Mouse (Mus musculus) heart, embryonic 12.5 days (tissue): Measurements from ENCODE around the gene Il23a. TPM values are rescaled to one million over a fixed set of nuclear protein-coding genes. Genes with fewer than 3 reads are reported as not detected.
"Not testable (repeated sequence)": the region's sequence is repeated elsewhere in the genome, so short reads cannot be mapped to it uniquely, and the experiment has no call there.

Experiments used
- ATAC-seq: fragments of 200-750 bp; cut with Nextera tagmentation; 2 replicates; pipeline ENCODE4 v1.8.0; 2017; ENCODE audit warnings: moderate TSS enrichment, moderate library complexity; ENCODE audit not compliant: insufficient number of reproducible peaks, low FRiP score
- H3K27ac ChIP-seq: fragments of 300-500 bp; sonication (generic); 2 replicates; pipeline ENCODE4 v1.5.1; 2016; ENCODE audit warnings: mild to moderate bottlenecking, moderate library complexity; ENCODE audit not compliant: poor library complexity, severe bottlenecking
- H3K27me3 ChIP-seq: fragments of 300-500 bp; sonication (generic); replicated peaks from 2 replicates; pipeline ENCODE4 v1.6.1; 2016; ENCODE audit warnings: mild to moderate bottlenecking, moderate library complexity
- H3K36me3 ChIP-seq: fragments of 300-500 bp; sonication (generic); 2 replicates; pipeline ENCODE4 v1.6.1; 2016; ENCODE audit warnings: mild to moderate bottlenecking, moderate library complexity
- H3K4me1 ChIP-seq: fragments of 300-500 bp; sonication (generic); replicated peaks from 2 replicates; pipeline ENCODE4 v1.6.1; 2016; ENCODE audit warnings: mild to moderate bottlenecking
- H3K4me2 ChIP-seq: fragments of 300-500 bp; sonication (generic); 2 replicates; pipeline ENCODE4 v1.6.1; 2016; ENCODE audit warnings: mild to moderate bottlenecking, moderate library complexity
- H3K4me3 ChIP-seq: fragments of 300-500 bp; sonication (generic); 2 replicates; pipeline ENCODE4 v1.5.1; 2016; ENCODE audit warnings: mild to moderate bottlenecking
- H3K9ac ChIP-seq: fragments of 300-500 bp; sonication (generic); 2 replicates; pipeline ENCODE4 v1.6.1; 2016; ENCODE audit warnings: mild to moderate bottlenecking, moderate library complexity
- H3K9me3 ChIP-seq: fragments of 300-500 bp; sonication (generic); replicated peaks from 2 replicates; pipeline ENCODE4 v1.6.1; 2016; ENCODE audit warnings: mild to moderate bottlenecking, moderate library complexity
- WGBS: fragments of 180-500 bp; shearing (Covaris S2); methylation state at CpG from one replicate; pipeline ENCODE4 v1.1.7; 2016; 5-methylcytosine and 5-hydroxymethylcytosine counted together
- polyA plus RNA-seq: library from polyadenylated mRNA; unstranded; fragments of >200 nt; fragmentation: Nextera tagmentation; extraction: Ambion mirVana; gene quantifications from 2 replicates; pipeline ENCODE4 v1.2.1, GENCODE M21; 2016

Gene Il23a
- polyA plus RNA-seq, 1 experiment from 2014 or later: 1.2 TPM

GRCm38 (mm10) chr10:128263393-128264310 is 34.9 kb downstream of the Il23a start:
- H3K9ac ChIP-seq: no peak overlapping the region
- no peak overlapping the region for H3K4me3 ChIP-seq
- H3K4me1 ChIP-seq: no peaks in the 10 kb centered on the region
- H3K9me3 ChIP-seq: no peaks in the 10 kb centered on the region
- H3K4me2 ChIP-seq: no peak overlapping the region
- WGBS: 75% methylated on average over 6 of the region's 6 CpGs
- H3K27ac ChIP-seq: no peak overlapping the region
- H3K36me3 ChIP-seq: no peaks in the 10 kb centered on the region
- H3K27me3 ChIP-seq: no peaks in the 10 kb centered on the region
- ATAC-seq: no peak

GRCm38 (mm10) chr10:128262300-128262699 is 36.3 kb downstream of the Il23a start:
- H3K4me2 ChIP-seq: peak overlapping the region; percentile 42
- no peak overlapping the region for H3K9ac ChIP-seq
- no peaks in the 10 kb centered on the region for H3K9me3 ChIP-seq
- H3K4me1 ChIP-seq: no peaks in the 10 kb centered on the region
- WGBS: 60% methylated on average over 22 of the region's 22 CpGs
- no peaks in the 10 kb centered on the region for H3K36me3 ChIP-seq
- no peak overlapping the region for H3K27ac ChIP-seq
- ATAC-seq: no peak
- no peaks in the 10 kb centered on the region for H3K27me3 ChIP-seq
- peak overlapping the region; percentile 17 for H3K4me3 ChIP-seq

- not testable (repeated sequence) for ATAC-seq, H3K4me1 ChIP-seq, H3K36me3 ChIP-seq
These were observed 38.2 kb downstream of the Il23a start for GRCm38 (mm10) chr10:128260376-128260775.

GRCm38 (mm10) chr10:128259946-128260345 is 38.6 kb downstream of the Il23a start:
- Histone ChIP-seq H3K9me3 (no peaks in the 10 kb centered on the region), H3K4me3 (no peak overlapping the region), H3K4me1 (no peaks in the 10 kb centered on the region), H3K9ac (no peak overlapping the region), H3K27ac (no peak overlapping the region), H3K4me2 (no peak overlapping the region), H3K36me3 (no peaks in the 10 kb centered on the region), H3K27me3 (no peaks in the 10 kb centered on the region)
- WGBS: 83% methylated on average over 5 of the region's 5 CpGs
- ATAC-seq: no peak

More at GRCm38 (mm10) chr10:128260376-128260775, 38.2 kb downstream of the Il23a start:
- 79% methylated on average over 7 of the region's 7 CpGs for WGBS
- not testable (repeated sequence) for H3K27me3 ChIP-seq, H3K4me2 ChIP-seq, H3K4me3 ChIP-seq, H3K9me3 ChIP-seq, H3K27ac ChIP-seq, H3K9ac ChIP-seq

- Histone ChIP-seq H3K27me3 (no peaks in the 10 kb centered on the region), H3K4me1 (no peaks in the 10 kb centered on the region), H3K27ac (no peak overlapping the region), H3K36me3 (no peaks in the 10 kb centered on the region), H3K4me2 (no peak overlapping the region), H3K4me3 (no peak overlapping the region), H3K9me3 (no peaks in the 10 kb centered on the region), H3K9ac (no peak overlapping the region)
- ATAC-seq: no peak
- 67% methylated on average over 4 of the region's 4 CpGs for WGBS
These were observed 39.6 kb downstream of the Il23a start for GRCm38 (mm10) chr10:128258953-128259352.

GRCm38 (mm10) chr10:128256328-128256727 is 42.2 kb downstream of the Il23a start:
- peaks cover 21% of the 10 kb centered on the region for H3K36me3 ChIP-seq
- no peaks in the 10 kb centered on the region for H3K4me1 ChIP-seq
- 82% methylated on average over 8 of the region's 8 CpGs for WGBS
- ATAC-seq: no peak
- H3K9ac ChIP-seq: no peak overlapping the region
- no peak overlapping the region for H3K4me2 ChIP-seq
- no peaks in the 10 kb centered on the region for H3K27me3 ChIP-seq
- H3K4me3 ChIP-seq: no peak overlapping the region
- H3K9me3 ChIP-seq: no peaks in the 10 kb centered on the region
- no peak overlapping the region for H3K27ac ChIP-seq

- H3K27ac ChIP-seq: no peak overlapping the region
- H3K9me3 ChIP-seq: no peaks in the 10 kb centered on the region
- no peaks in the 10 kb centered on the region for H3K4me1 ChIP-seq
- H3K9ac ChIP-seq: no peak overlapping the region
- no peak for ATAC-seq
- peaks cover 25% of the 10 kb centered on the region for H3K36me3 ChIP-seq
- H3K4me3 ChIP-seq: no peak overlapping the region
- H3K27me3 ChIP-seq: no peaks in the 10 kb centered on the region
- H3K4me2 ChIP-seq: no peak overlapping the region
- 85% methylated on average over 8 of the region's 8 CpGs for WGBS
These were observed 42.6 kb downstream of the Il23a start for GRCm38 (mm10) chr10:128255925-128256324.

- no peaks in the 10 kb centered on the region for H3K4me1 ChIP-seq
- H3K4me2 ChIP-seq: no peak within 1 kb of the TSS
- no peak within 1 kb of the TSS for H3K27ac ChIP-seq
- H3K27me3 ChIP-seq: no peaks in the 10 kb centered on the region
- no peak within 1 kb of the TSS for H3K4me3 ChIP-seq
- peaks cover 46% of the 10 kb centered on the region for H3K36me3 ChIP-seq
- WGBS: 79% methylated on average over 4 of the region's 4 CpGs
- H3K9me3 ChIP-seq: no peaks in the 10 kb centered on the region
- H3K9ac ChIP-seq: no peak within 1 kb of the TSS
- ATAC-seq: no peak
These were observed 44.8 kb downstream of the Il23a start, which contains the start of gene Apon for GRCm38 (mm10) chr10:128253677-128254255. Gene Apon, plus strand, starts transcription at chr10:128254096.

- no peaks in the 10 kb centered on the region for H3K27me3 ChIP-seq
- H3K4me2 ChIP-seq: no peak overlapping the region
- no peak overlapping the region for H3K4me3 ChIP-seq
- H3K27ac ChIP-seq: no peak overlapping the region
- WGBS: 95% methylated on average over 13 of the region's 13 CpGs
- H3K9me3 ChIP-seq: no peaks in the 10 kb centered on the region
- 0 out of 2 replicates have a peak, but pooled peaks cover 5% of the 10 kb centered on the region for H3K4me1 ChIP-seq
- H3K36me3 ChIP-seq: peaks cover 78% of the 10 kb centered on the region
- H3K9ac ChIP-seq: no peak overlapping the region
- no peak for ATAC-seq
These were observed 48.0 kb downstream of the Il23a start for GRCm38 (mm10) chr10:128250565-128250964.

GRCm38 (mm10) chr10:128247020-128247732 is 51.4 kb downstream of the Il23a start:
- no peak overlapping the region for H3K9ac ChIP-seq
- ATAC-seq: peak; percentile 72; the same call in 1 of the 2 replicates
- peak overlapping the region; percentile 76 for H3K27ac ChIP-seq
- H3K9me3 ChIP-seq: no peaks in the 10 kb centered on the region
- peaks cover 10% of the 10 kb centered on the region; the same call in 1 of the 2 replicates for H3K4me1 ChIP-seq
- 74% methylated on average over 17 of the region's 17 CpGs for WGBS
- no peaks in the 10 kb centered on the region for H3K27me3 ChIP-seq
- 0 out of 2 replicates have a peak overlapping the region, but pooled peaks have one; percentile 15 for H3K4me3 ChIP-seq
- peak overlapping the region; percentile 42 for H3K4me2 ChIP-seq
- peaks cover 97% of the 10 kb centered on the region for H3K36me3 ChIP-seq
